Mouse (Mus musculus): ENCODE results near the gene Plekhb1.

Plekhb1 gene

GRCm38 (mm10) chr7:100658093-100658578 is 4.1 kb downstream of the Plekhb1 start:
- DNase-seq (ENCODE audit: extremely low spot score, low spot score), result no peak

GRCm38 (mm10) chr7:100656739-100657138 is 5.5 kb downstream of the Plekhb1 start:
- DNase-seq (ENCODE audit: extremely low spot score, low spot score), result no peak

- no peak for DNase-seq (ENCODE audit: extremely low spot score, low spot score)
Observed at GRCm38 (mm10) chr7:100654441-100654840, 7.8 kb downstream of the Plekhb1 start.

GRCm38 (mm10) chr7:100653480-100654266 is 8.5 kb downstream of the Plekhb1 start:
- DNase-seq (ENCODE audit: extremely low spot score, low spot score), result peak; percentile 37

GRCm38 (mm10) chr7:100651011-100651410 is 11.2 kb downstream of the Plekhb1 start:
- DNase-seq (ENCODE audit: extremely low spot score, low spot score), result no peak

- DNase-seq (ENCODE audit: extremely low spot score, low spot score), result no peak
Observed at GRCm38 (mm10) chr7:100650421-100650820, 11.8 kb downstream of the Plekhb1 start.

- no peak for DNase-seq (ENCODE audit: extremely low spot score, low spot score)
Observed at GRCm38 (mm10) chr7:100649826-100650225, 12.4 kb downstream of the Plekhb1 start.

GRCm38 (mm10) chr7:100649095-100649494 is 13.1 kb downstream of the Plekhb1 start:
- no peak for DNase-seq (ENCODE audit: extremely low spot score, low spot score)

GRCm38 (mm10) chr7:100645147-100645546 is 17.1 kb downstream of the Plekhb1 start:
- peak; percentile 63 for DNase-seq (ENCODE audit: extremely low spot score, low spot score)

- DNase-seq (ENCODE audit: extremely low spot score, low spot score), result no peak
Observed at GRCm38 (mm10) chr7:100642413-100642812, 19.8 kb downstream of the Plekhb1 start.

GRCm38 (mm10) chr7:100637657-100638056 is 24.6 kb downstream of the Plekhb1 start:
- DNase-seq (ENCODE audit: extremely low spot score, low spot score), result no peak

- DNase-seq (ENCODE audit: extremely low spot score, low spot score), result no peak
Observed at GRCm38 (mm10) chr7:100624538-100624937, 37.7 kb downstream of the Plekhb1 start.

- no peak for DNase-seq (ENCODE audit: extremely low spot score, low spot score)
Observed at GRCm38 (mm10) chr7:100622277-100622676, 39.9 kb downstream of the Plekhb1 start.

- no peak for DNase-seq (ENCODE audit: extremely low spot score, low spot score)
Observed at GRCm38 (mm10) chr7:100616121-100616857, 45.9 kb downstream of the Plekhb1 start.

- no peak for DNase-seq (ENCODE audit: extremely low spot score, low spot score)
Observed at GRCm38 (mm10) chr7:100608910-100609309, 53.3 kb downstream of the Plekhb1 start.

- peak; percentile 69 for DNase-seq (ENCODE audit: extremely low spot score, low spot score)
Observed at GRCm38 (mm10) chr7:100608130-100608741, 54.0 kb downstream of the Plekhb1 start, which contains the start of gene Mrpl48. TSS of gene Mrpl48 (minus strand) at chr7:100608301.

GRCm38 (mm10) chr7:100607214-100608129 is 54.7 kb downstream of the Plekhb1 start, which contains the start of gene Rab6a:
TSS of gene Rab6a (plus strand) at chr7:100607410.
- peak; percentile 99 for DNase-seq (ENCODE audit: extremely low spot score, low spot score)

GRCm38 (mm10) chr7:100600211-100600610 is 62.0 kb downstream of the Plekhb1 start:
- no peak for DNase-seq (ENCODE audit: extremely low spot score, low spot score)

- no peak for DNase-seq (ENCODE audit: extremely low spot score, low spot score)
Observed at GRCm38 (mm10) chr7:100593349-100593748, 68.9 kb downstream of the Plekhb1 start.

Measured in neural tube, embryonic 10.5 days (tissue).